Mouse (Mus musculus) kidney, postnatal 14 days (tissue): ENCODE measurements around the gene Asb7.

Source experiments
- DNase-seq: peaks from one replicate; pipeline ENCODE4 v3.0.0; 2022; ENCODE audit warnings: mixed read lengths

Gene Asb7

DNA sequence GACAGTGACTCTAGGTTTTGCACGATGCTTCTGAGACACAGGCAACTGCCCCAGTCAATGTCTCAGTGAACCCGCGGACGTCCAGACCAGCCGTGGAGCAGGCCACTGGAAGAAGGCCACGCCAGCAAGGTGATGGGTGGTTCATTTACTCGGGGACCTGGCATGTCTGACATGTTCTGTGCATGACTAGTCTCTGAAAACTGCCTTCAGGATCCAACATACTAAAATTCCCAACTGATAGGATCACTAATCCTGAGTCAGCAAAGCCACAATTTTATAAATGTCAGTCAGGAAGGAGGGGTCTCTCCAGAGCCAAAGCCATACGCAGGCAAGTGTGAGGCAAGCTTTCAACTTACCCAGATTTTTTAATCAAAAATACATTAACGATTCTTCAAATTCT is 35.8 kb downstream of the Asb7 start:
- no peak for DNase-seq

DNA sequence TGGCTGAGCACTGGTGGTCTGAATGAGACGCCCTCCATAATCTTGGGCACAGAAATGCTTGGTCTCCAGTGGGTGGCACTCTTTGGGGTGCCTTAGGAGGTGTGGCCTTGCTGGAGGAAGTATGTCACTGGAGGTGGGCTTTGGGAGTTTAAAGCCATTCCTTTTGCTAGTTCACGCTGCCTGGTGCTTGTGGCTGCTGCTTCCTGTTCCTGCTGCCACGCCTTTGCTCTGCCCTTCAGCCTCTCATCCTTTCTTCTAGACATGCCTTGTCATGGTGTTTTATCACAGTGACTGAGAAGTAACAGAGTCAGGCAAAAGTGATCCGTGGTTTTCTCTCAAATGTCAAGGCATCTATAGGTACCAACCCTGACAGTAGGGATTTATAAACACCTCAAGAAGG is 37.2 kb downstream of the Asb7 start:
- DNase-seq = no peak

- DNase-seq = peak; percentile 18
Measured at GRCm38 (mm10) chr7:66650883-66651282, 38.5 kb downstream of the Asb7 start.

GRCm38 (mm10) chr7:66649181-66649580 is 40.2 kb downstream of the Asb7 start:
- no peak for DNase-seq

DNA sequence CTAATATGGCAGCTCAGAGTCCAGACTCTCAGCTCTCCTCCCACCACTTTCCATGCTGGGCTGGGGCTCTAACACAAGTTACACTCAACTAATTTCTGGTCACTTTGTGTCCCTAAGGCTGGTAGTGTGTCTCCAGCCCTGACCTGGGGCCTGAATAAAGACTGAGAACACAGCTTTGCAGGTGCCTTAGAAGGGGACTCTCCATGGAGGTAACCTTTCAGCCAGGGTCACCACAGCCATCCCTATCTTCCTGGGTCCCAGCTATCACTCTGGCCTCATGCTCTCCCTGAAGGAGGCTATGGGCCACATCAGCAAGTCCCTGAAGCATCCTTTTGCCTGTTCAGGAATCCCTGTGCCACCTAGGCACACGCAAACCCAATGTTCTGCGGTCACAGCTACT is 43.7 kb downstream of the Asb7 start:
- DNase-seq = no peak

DNA sequence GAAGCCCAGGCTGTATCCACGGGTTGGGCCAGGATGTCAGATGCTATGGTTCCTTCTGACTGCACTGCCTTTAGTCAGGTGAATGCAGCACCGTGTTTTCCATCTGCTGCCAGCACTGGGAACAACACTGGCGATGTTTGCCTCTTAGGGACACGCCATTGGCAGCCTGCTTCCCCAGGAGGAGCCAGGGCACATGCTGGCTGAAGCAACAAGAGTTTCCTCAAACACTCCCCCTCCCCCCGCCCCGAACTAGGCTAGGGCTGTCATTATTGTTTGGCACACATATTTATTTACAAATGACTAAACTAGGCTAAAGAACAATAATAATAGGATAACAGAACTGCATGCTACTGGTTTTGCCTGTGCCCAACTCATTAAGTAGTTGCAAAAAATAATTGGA is 56.0 kb downstream of the Asb7 start:
- no peak for DNase-seq

DNA sequence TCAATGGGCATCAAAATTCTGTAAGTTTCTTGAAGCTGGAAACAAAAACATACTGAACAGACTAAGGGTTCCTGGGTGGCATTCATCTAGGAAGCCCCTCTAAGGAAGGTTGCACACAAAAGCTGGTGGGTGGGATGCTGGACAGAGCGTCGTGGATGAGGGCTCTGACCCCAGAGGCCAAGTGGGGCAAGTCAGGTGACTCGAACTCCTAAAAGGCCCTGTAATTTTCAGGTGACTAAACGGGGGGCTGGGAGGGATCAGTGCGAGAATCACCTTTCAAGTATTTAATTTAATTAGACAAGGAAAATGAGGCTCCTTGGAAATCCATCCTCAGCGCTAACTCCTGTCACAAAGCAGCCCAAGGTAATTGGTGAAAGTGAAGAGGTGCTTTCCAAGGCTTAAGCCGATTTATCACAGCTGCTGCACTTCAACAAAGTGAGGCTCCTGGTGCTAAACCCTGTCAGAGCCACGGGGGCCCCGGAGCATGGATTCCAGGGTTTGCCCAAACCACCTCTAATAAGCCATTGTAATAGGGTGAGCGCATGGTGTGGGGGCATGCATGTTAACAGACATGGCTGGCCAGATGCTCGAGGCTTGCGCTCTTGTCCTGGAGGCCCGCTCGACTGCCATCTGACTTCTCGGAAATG is 59.1 kb downstream of the Asb7 start:
- no peak for DNase-seq

DNA sequence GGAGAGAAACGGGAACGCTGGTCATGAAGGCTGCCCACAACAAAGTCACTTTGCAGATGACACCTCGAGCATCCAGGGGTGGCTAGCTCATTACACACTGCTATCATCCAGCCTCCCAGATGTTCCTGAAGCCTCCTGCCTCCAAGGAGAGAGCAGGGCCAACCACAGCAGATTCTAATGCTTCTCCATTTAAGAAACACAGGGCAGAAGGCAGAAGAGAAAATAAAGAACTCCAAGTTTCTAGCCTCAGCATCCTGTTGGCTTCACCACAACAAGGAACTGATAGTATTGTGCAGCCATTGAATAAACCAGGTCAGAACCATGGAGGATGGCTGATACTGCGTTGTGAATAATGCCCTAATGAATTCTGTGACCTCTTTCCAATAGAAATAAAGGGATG is 60.0 kb downstream of the Asb7 start:
- no peak for DNase-seq

GRCm38 (mm10) chr7:66623436-66623835 is 66.0 kb downstream of the Asb7 start:
- peak; percentile 41 for DNase-seq

DNA sequence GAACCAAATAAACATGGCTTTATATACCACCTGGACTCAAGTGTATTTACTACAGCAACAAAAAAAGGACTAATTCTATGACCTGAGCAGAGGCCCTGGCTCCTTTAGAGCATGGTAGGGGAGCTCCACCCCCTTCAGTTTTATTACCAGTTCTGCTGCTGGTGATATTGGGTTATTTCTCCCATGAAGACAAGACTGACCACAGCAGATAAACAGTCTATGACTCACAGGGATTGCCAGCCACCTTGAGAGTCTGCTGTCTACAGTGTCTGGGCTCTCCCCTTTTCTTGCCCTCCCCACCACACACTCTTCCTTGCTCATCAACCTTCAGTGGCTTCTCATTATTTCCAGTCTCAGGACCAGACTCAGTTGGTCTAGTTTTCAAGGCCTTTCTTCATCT is 87.5 kb downstream of the Asb7 start:
- DNase-seq = no peak

DNA sequence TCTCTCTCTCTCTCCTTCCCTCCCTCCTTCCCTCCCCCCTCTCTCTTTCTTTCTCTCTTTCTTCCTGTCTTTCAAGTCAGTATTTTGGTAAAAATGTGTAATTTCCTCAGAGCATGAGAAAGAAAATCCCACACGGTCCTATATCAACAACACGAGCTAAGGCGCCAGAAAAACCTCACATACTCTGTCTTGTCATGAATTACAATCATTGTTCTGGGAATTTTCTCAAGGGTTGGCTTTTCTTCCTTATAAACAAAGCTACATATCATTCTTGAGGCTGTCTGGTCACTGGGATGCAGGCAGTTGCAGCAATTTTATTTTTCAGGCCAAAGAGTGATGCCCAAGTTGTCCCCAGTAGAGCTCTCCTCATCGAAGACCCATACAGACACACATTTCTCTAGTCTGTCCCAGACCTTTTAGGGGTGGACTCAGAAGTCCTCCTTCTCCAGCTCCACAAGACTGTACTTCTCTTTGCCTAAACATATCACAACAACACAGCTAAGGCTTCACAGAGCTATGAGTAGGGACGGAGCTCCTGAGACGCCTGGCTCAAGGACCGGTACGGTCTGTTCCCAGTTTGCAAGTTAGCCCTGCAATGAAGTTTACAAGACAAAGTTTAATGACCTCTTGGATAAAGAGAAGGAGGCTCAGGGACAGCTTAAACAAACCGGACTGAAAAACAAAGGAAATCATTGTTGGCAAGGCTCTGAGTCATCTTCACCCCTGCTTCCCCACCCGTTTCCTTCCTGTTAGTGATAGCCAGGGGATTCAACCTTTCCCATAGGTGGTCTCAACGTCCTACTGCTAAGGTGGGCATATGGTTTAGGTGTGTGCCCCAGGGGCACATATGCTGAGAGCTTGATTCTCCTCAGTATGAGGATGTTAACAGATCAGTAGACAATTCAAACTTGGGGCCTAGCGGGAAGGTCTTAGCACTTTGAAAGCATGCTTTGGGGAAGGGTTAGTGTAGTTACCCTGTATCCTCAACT is 88.5 kb downstream of the Asb7 start:
- peak; percentile 26 for DNase-seq

DNA sequence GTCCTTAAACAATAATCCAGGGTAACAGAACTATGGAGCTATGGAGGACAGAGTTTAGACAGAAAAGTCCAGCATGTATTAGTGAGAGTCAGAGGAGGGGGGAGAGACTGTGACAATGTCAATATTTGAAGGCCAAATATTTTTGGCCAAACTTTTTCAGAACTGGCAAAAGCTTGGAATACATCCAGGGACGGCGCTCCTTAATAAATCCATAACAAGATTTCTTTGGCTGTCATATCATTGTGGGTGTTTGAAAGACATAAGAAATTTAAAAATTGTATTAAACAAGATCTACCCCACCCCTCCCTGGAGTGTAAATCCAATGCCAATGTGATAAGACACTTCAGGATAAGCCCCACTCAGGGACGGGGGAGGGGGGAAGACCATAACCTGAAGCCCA is 89.3 kb downstream of the Asb7 start:
- DNase-seq = no peak

GRCm38 (mm10) chr7:66597900-66598299 is 91.5 kb downstream of the Asb7 start:
- DNase-seq = no peak
